Mouse (Mus musculus) olfactory bulb, adult 2 months (tissue): Measurements from ENCODE around the gene Naa50.

Experiments
- CTCF ChIP-seq: fragments of 200-500 bp; IDR thresholded peaks from 2 replicates; pipeline ENCODE4 v1.5.1; 2012; ENCODE audit warnings: low read depth, mild to moderate bottlenecking, low read length, moderate library complexity; ENCODE audit not compliant: insufficient read depth
- POLR2A ChIP-seq: fragments of 200-500 bp; IDR thresholded peaks from 2 replicates; pipeline ENCODE4 v1.6.1; 2012; ENCODE audit warnings: mild to moderate bottlenecking, low read depth, low read length, moderate library complexity; ENCODE audit not compliant: insufficient read depth

GRCm38 (mm10) chr16:44149002-44149767, 9.6 kb downstream of the Naa50 start:
- TF ChIP-seq CTCF: no peak
- TF ChIP-seq POLR2A: no peak
